ENCODE assay signal across 1 mouse cellular context in genomic region chr1:58423371-58424248, GRCm38 (mm10).
A peak's percentile ranks its signal among the peaks of the same experiment; 100 is the strongest.
TF ChIP-seq lines count a peak whose summit lies in the region.

TSS of gene Clk1 (minus strand) at chr1:58424066.

TF ChIP-seq in CH12.LX, 34 proteins besides CTCF, POLR2A, EP300 and RAD21 (continued from another document):
- TF ChIP-seq USF1 (IDR thresholded peaks at IDR 0.05; ENCODE audit: low read depth, low read length) = no peak
- TF ChIP-seq TCF12 (IDR thresholded peaks at IDR 0.05; ENCODE audit: low read depth, low read length) = peak; percentile 90
- TF ChIP-seq GABPA (IDR thresholded peaks at IDR 0.05; ENCODE audit: insufficient replicate concordance, low read depth, low read length) = no peak
- no peak for TF ChIP-seq CHD2 (IDR thresholded peaks at IDR 0.05; ENCODE audit: low read length)
- TF ChIP-seq RCOR1 (conservative IDR thresholded peaks at IDR 0.05; ENCODE audit: low read depth, low read length) = no peak
- no peak; the same call in none of the 2 replicates for TF ChIP-seq SIN3A (IDR thresholded peaks at IDR 0.05; ENCODE audit: low read length)
- no peak for TF ChIP-seq PAX5 (IDR thresholded peaks at IDR 0.05; ENCODE audit: low read length)
- TF ChIP-seq HCFC1 (IDR thresholded peaks at IDR 0.05; ENCODE audit: low read depth, low read length) = peak; percentile 5
- TF ChIP-seq ZMIZ1 (IDR thresholded peaks at IDR 0.05; ENCODE audit: low read depth, low read length) = peak; percentile 82
- TF ChIP-seq ZNF384 (IDR thresholded peaks at IDR 0.05; ENCODE audit: low read depth, low read length) = no peak
- TF ChIP-seq MAZ (IDR thresholded peaks at IDR 0.05; ENCODE audit: low read depth, low read length) = no peak
- no peak for TF ChIP-seq SMC3 (IDR thresholded peaks at IDR 0.05; ENCODE audit: low read depth, low read length)
- TF ChIP-seq BHLHE40 (IDR thresholded peaks at IDR 0.05; ENCODE audit: low read depth, low read length) = no peak
- TF ChIP-seq IRF4 (IDR thresholded peaks at IDR 0.05; ENCODE audit: low read depth, low read length) = no peak
- no peak for TF ChIP-seq MXI1 (IDR thresholded peaks at IDR 0.05; ENCODE audit: low read depth, low read length)
- no peak for TF ChIP-seq ZKSCAN1 (IDR thresholded peaks at IDR 0.05; ENCODE audit: borderline replicate concordance, low read depth, low read length)
- TF ChIP-seq CHD1 (IDR thresholded peaks at IDR 0.05; ENCODE audit: low read depth, low read length) = no peak
- peak; percentile 93 for TF ChIP-seq NRF1 (IDR thresholded peaks at IDR 0.05; ENCODE audit: low read depth, low read length)
- peak; percentile 93 for TF ChIP-seq POLR2AphosphoS2 (IDR thresholded peaks at IDR 0.05; ENCODE audit: low read depth, low read length)
